Mouse (Mus musculus) CH12.LX (cell line): ENCODE data around the gene 2310007B03Rik.

Experiments
- CTCF ChIP-seq, 2 experiments: IDR thresholded peaks in 1 of 2; conservative IDR thresholded peaks in 1 of 2; 2 replicates each; pipeline ENCODE4 v1.5.1; 2011 to 2012; ENCODE audit warnings: low read depth in 2 of 2, low read length in 2 of 2, improper control_type of control experiment in 1 of 2, inconsistent platforms in 1 of 2, mild to moderate bottlenecking in 1 of 2, moderate library complexity in 1 of 2
- EP300 ChIP-seq: IDR thresholded peaks from 2 replicates; pipeline ENCODE4 v1.6.1; 2011; ENCODE audit warnings: low read length, improper control_type of control experiment
- GABPA ChIP-seq: IDR thresholded peaks from 2 replicates; pipeline ENCODE4 v1.6.1; 2012; ENCODE audit warnings: low read depth, low read length, improper control_type of control experiment, inconsistent platforms; ENCODE audit not compliant: insufficient replicate concordance
- MAFK ChIP-seq: IDR thresholded peaks from 2 replicates; pipeline ENCODE4 v1.6.1; 2011; ENCODE audit warnings: low read length, improper control_type of control experiment; ENCODE audit not compliant: insufficient replicate concordance
- NRF1 ChIP-seq: IDR thresholded peaks from 2 replicates; pipeline ENCODE4 v1.6.1; 2014; ENCODE audit warnings: low read depth, mild to moderate bottlenecking, inconsistent platforms, low read length, improper control_type of control experiment, moderate library complexity
- POLR2A ChIP-seq: IDR thresholded peaks from 2 replicates; pipeline ENCODE4 v1.6.1; 2011; ENCODE audit warnings: low read depth, mild to moderate bottlenecking, improper control_type of control experiment, low read length
- SIN3A ChIP-seq: IDR thresholded peaks from 2 replicates; pipeline ENCODE4 v1.6.1; 2012; ENCODE audit warnings: low read length, improper control_type of control experiment, inconsistent platforms
- TCF12 ChIP-seq: IDR thresholded peaks from 2 replicates; pipeline ENCODE4 v1.6.1; 2014; ENCODE audit warnings: low read depth, mild to moderate bottlenecking, inconsistent platforms, low read length, improper control_type of control experiment
- ZC3H11A ChIP-seq: IDR thresholded peaks from 2 replicates; pipeline ENCODE4 v1.6.1; 2012; ENCODE audit warnings: low read depth, mild to moderate bottlenecking, inconsistent platforms, low read length, improper control_type of control experiment

- TF ChIP-seq POLR2A (no peak), SIN3A (no peak), GABPA (no peak), CTCF (conservative IDR thresholded peaks at IDR 0.05 in 1 of 2, IDR thresholded peaks at IDR 0.05 in 1 of 2; ENCODE audit: low read depth in 2 of 2, low read length in 2 of 2) (no peak), TCF12 (no peak), EP300 (no peak), NRF1 (no peak), MAFK (no peak), ZC3H11A (no peak)
Observed at GRCm38 (mm10) chr1:93118816-93119215, 41.9 kb downstream of the 2310007B03Rik start.
